Mouse (Mus musculus): Measurements from ENCODE around the gene Rag1. TPM values are rescaled to one million over a fixed set of nuclear protein-coding genes. Genes with fewer than 3 reads are reported as not detected.
A peak's percentile ranks its signal among the peaks of the same experiment; 100 is the strongest.

Gene Rag1
- total RNA-seq (2021) = under 1 TPM; 0.20 to 0.30 TPM
- long read RNA-seq = 0 reads

GRCm38 (mm10) chr2:101649114-101649671, at the start of gene Rag1, which contains the start of gene B230118H07Rik:
Gene Rag1 (minus strand): TSS chr2:101649501.
Gene B230118H07Rik (minus strand): TSS chr2:101649532.
- DNase-seq (ENCODE audit: low spot score in 2 of 2) = peak in 1 of 2 experiments; percentile 17

- DNase-seq (ENCODE audit: low spot score in 2 of 2) = no peak
Observed at GRCm38 (mm10) chr2:101695584-101695983, 46.3 kb upstream of the Rag1 start.

GRCm38 (mm10) chr2:101693577-101694215, 44.4 kb upstream of the Rag1 start:
- peak in 1 of 2 experiments; percentile 59 for DNase-seq (ENCODE audit: low spot score in 2 of 2)

DNA sequence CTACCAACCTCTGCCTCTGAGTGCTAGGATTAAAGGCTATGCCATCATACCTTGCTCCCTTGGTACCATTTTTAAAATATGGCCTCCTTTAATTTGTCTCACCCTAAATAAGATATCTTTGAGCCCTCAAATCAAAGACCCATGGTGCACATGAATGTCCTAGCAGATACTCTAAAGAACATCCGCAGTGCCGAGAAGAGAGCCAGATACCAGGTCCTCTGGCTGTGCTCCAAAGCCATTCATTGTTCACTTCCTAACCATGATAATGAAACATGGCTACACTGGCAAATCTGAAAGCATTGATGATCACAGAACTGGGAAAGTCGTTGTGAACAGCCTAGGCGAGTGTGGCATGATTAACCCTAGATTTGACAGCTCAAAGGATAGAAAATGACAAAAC, 43.7 kb upstream of the Rag1 start:
- peak in 1 of 2 experiments; percentile 19 for DNase-seq (ENCODE audit: low spot score in 2 of 2)

GRCm38 (mm10) chr2:101690252-101690827, 41.0 kb upstream of the Rag1 start:
- DNase-seq (ENCODE audit: low spot score in 2 of 2) = no peak

DNA sequence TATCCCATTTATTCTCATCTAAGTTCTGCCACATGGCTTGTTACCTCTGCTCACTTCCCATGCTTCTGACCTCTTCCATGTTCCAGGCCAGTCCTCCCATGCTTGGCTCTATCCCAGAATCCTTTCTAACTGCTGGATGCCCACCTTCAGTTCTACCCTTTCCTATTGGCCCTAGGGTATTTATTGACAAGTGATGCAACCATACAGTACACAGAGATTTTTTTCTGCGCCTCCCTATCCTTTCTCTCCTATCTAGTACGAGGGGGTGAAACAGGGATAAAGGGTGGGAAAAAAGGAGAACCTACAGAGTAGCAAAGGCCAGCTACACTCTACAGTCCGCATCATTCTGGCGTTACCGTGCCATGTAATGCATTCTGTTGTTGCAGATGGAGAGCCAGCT, 38.7 kb upstream of the Rag1 start:
- peak in 1 of 2 experiments; percentile 43 for DNase-seq (ENCODE audit: low spot score in 2 of 2)

DNA sequence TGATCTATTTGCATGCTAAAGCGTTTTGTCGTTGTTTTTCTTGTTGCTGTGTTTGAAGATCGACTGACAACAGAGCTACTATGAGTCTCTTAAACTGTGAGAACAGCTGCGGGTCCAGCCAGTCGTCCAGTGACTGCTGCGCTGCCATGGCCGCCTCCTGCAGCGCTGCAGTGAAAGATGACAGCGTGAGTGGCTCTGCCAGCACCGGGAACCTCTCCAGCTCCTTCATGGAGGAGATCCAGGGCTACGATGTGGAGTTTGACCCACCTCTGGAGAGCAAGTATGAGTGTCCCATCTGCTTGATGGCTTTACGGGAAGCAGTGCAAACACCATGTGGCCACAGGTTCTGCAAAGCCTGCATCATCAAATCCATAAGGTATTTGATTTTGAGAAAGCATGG, 35.1 kb upstream of the Rag1 start:
- peak in 1 of 2 experiments; percentile 34 for DNase-seq (ENCODE audit: low spot score in 2 of 2)

DNA sequence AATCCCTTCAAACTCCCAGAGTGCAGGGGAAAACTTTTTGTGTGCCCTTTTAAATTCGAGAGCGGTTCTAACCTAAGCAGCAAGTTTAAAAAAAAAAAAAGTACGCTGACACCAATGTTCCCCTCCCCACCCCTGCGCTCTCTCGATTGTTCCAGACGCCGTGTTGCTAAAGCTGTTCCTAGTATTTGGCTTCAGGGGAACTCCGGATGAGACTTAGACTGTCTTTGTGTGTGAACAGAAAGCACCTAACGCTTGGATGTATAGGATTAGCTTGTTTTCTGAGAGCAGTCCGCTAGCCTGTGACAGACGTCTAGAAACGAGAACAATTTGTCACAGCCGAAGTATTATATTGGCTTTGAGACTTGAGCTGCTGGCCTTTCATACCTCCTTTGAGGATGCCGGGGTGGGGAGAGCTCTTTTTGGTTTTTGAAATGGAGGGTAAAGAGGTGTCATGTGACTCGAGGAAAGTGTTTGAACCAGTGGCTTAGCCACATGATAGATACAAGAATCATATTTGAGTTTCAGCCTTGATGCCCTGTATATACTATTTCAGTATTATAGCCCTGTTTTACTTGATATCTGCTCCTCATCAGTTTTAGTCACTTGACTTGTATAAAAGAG, 30.0 kb upstream of the Rag1 start:
- DNase-seq (ENCODE audit: low spot score in 2 of 2) = no peak

- DNase-seq (ENCODE audit: low spot score in 2 of 2) = peak; percentile 81 to 89
Observed at GRCm38 (mm10) chr2:101678236-101679021, 29.1 kb upstream of the Rag1 start, which contains the start of gene Traf6. Gene Traf6 (plus strand): TSS chr2:101678429.

- DNase-seq (ENCODE audit: low spot score in 2 of 2) = peak; percentile 17 to 57
Observed at GRCm38 (mm10) chr2:101673547-101673946, 24.2 kb upstream of the Rag1 start.

- no peak for DNase-seq (ENCODE audit: low spot score in 2 of 2)
Observed at GRCm38 (mm10) chr2:101668751-101669150, 19.4 kb upstream of the Rag1 start.

DNA sequence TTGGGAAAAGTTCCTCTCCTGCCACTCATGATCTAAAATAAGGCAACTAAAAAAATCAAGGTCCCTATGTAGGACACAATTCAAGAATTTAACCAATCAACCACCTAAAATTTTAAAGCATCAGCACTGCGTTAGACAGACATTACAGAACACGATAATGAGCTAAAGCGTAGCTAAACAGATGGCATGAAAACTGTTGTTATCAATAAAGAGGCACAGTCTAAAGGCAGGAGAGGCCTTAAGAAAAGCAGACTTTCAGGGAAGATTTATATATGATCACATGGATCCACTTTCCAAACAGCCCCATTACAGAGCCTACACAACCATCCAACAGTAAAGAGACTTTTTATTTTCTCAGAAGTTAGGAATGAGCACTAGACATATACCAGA, 16.4 kb upstream of the Rag1 start:
- no peak for DNase-seq (ENCODE audit: low spot score in 2 of 2)

GRCm38 (mm10) chr2:101665058-101665702, 15.9 kb upstream of the Rag1 start:
- DNase-seq (ENCODE audit: low spot score in 2 of 2) = peak; percentile 71 to 93

DNA sequence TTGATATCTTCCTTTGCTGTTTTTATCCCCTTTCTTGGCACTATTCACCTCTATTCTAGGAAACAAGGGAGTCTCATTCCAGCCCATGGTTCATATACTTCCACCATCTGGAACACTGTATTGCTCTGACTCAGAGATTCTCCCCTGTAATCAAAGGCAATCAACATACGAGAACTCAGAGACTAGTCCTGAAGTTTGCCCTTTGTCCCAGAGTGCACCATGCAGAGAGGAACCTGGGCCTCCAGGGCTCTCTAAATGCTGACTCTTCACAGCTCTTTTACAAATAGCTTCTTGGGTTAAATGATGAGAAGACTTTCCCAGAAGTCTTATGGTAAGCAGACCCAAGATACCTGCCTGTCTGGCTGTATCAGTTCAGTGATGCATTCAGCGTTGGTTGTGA, 11.2 kb upstream of the Rag1 start:
- DNase-seq (ENCODE audit: low spot score in 2 of 2) = no peak

DNA sequence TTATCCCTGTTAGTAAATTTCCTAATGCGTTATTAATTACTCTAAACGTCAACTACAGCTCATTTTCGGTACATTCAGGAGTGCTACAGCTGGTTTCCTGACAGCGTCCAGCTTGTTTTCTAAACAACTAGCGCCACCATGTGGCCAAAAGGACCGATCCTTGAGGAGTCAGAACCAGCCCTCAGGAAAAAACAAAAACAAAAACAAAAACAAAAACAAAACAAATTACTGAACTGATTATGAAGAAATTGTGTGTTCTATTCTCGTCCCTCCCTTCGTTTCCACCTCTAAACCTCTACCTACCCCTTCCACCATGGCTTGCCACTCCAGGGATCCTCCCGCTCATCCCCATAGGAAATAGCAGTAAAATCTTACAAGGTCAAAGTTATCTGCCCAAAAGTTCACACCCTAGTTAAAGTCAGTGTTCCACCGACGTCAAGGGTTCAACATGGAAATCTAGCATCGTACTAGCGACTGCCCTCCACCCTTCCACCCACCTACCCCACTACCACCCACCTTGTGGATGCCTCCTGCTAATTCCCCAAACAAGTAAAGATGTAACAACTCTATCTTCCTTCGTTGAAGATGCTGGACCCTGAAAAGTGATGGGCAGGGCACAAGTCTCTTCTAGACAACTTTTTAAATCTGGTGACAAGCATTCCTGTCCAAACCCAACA, 3.8 kb upstream of the Rag1 start:
- DNase-seq (ENCODE audit: low spot score in 2 of 2) = peak; percentile 56 to 89

GRCm38 (mm10) chr2:101652204-101652920, 3.1 kb upstream of the Rag1 start:
- peak in 1 of 2 experiments; percentile 6 for DNase-seq (ENCODE audit: low spot score in 2 of 2)

GRCm38 (mm10) chr2:101650446-101650845, 1.1 kb upstream of the Rag1 start:
- DNase-seq (ENCODE audit: low spot score in 2 of 2) = no peak

DNA sequence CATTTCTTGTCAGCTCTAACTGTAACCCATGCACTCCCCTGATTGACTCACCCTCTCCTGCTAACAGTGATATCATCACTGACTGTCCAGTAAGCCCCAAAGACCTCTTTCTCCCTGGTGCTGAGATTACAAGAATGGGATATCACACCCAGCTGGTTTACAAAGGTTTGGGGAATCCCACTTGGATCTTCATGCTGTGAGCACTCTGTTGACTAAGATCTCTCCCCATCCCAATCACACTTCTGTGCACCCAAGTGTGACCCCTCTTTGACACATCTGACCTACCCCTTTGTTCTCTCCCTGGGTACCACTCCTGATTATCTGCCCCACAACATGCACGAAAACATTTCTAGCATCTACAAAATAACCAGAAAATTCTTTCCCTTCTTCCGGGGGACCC, 940 bp downstream of the Rag1 start:
- DNase-seq (ENCODE audit: low spot score in 2 of 2) = no peak

GRCm38 (mm10) chr2:101645841-101646240, 3.5 kb downstream of the Rag1 start:
- DNase-seq (ENCODE audit: low spot score in 2 of 2) = no peak
